Mouse (Mus musculus): ENCODE results near the gene Cdh22. TPM values are rescaled to one million over a fixed set of nuclear protein-coding genes. Genes with fewer than 3 reads are reported as not detected.
A peak's percentile ranks its signal among the peaks of the same experiment; 100 is the strongest.

Gene Cdh22
- total RNA-seq, 1 experiment from 2014 or later: not detected

- ATAC-seq (replicated peaks; ENCODE audit: low read depth, poor library complexity, severe bottlenecking): no peak
These were observed 129.1 kb downstream of the Cdh22 start for GRCm38 (mm10) chr2:165105513-165106079.

GRCm38 (mm10) chr2:165102920-165103319 lies 131.7 kb downstream of the Cdh22 start:
- ATAC-seq (replicated peaks; ENCODE audit: low read depth, poor library complexity, severe bottlenecking): peak; percentile 86

- no peak for ATAC-seq (replicated peaks; ENCODE audit: low read depth, poor library complexity, severe bottlenecking)
These were observed 133.9 kb downstream of the Cdh22 start for GRCm38 (mm10) chr2:165100749-165101148.

GRCm38 (mm10) chr2:165098861-165099260 lies 135.8 kb downstream of the Cdh22 start:
- ATAC-seq (replicated peaks; ENCODE audit: low read depth, poor library complexity, severe bottlenecking): no peak

- no peak for ATAC-seq (replicated peaks; ENCODE audit: low read depth, poor library complexity, severe bottlenecking)
These were observed 138.3 kb downstream of the Cdh22 start for GRCm38 (mm10) chr2:165096367-165096766.

GRCm38 (mm10) chr2:165092393-165092792 lies 142.3 kb downstream of the Cdh22 start:
- no peak for ATAC-seq (replicated peaks; ENCODE audit: low read depth, poor library complexity, severe bottlenecking)

GRCm38 (mm10) chr2:165091433-165091965 lies 143.2 kb downstream of the Cdh22 start:
- ATAC-seq (replicated peaks; ENCODE audit: low read depth, poor library complexity, severe bottlenecking): no peak

GRCm38 (mm10) chr2:165090650-165091049 lies 144.0 kb downstream of the Cdh22 start, which contains the start of gene 1700025C18Rik:
Gene 1700025C18Rik, minus strand, starts transcription at chr2:165090750.
- ATAC-seq (replicated peaks; ENCODE audit: low read depth, poor library complexity, severe bottlenecking): no peak

GRCm38 (mm10) chr2:165089470-165089869 lies 145.2 kb downstream of the Cdh22 start:
- no peak for ATAC-seq (replicated peaks; ENCODE audit: low read depth, poor library complexity, severe bottlenecking)

GRCm38 (mm10) chr2:165086634-165087033 lies 148.0 kb downstream of the Cdh22 start:
- no peak for ATAC-seq (replicated peaks; ENCODE audit: low read depth, poor library complexity, severe bottlenecking)

GRCm38 (mm10) chr2:165081257-165081656 lies 153.4 kb downstream of the Cdh22 start:
- ATAC-seq (replicated peaks; ENCODE audit: low read depth, poor library complexity, severe bottlenecking): no peak

GRCm38 (mm10) chr2:165080657-165081056 lies 154.0 kb downstream of the Cdh22 start:
- ATAC-seq (replicated peaks; ENCODE audit: low read depth, poor library complexity, severe bottlenecking): no peak

GRCm38 (mm10) chr2:165078605-165079004 lies 156.0 kb downstream of the Cdh22 start:
- no peak for ATAC-seq (replicated peaks; ENCODE audit: low read depth, poor library complexity, severe bottlenecking)

GRCm38 (mm10) chr2:165078045-165078444 lies 156.6 kb downstream of the Cdh22 start:
- ATAC-seq (replicated peaks; ENCODE audit: low read depth, poor library complexity, severe bottlenecking): no peak

- no peak for ATAC-seq (replicated peaks; ENCODE audit: low read depth, poor library complexity, severe bottlenecking)
These were observed 157.6 kb downstream of the Cdh22 start for GRCm38 (mm10) chr2:165077055-165077454.

GRCm38 (mm10) chr2:165074937-165075336 lies 159.7 kb downstream of the Cdh22 start:
- peak; percentile 88 for ATAC-seq (replicated peaks; ENCODE audit: low read depth, poor library complexity, severe bottlenecking)

GRCm38 (mm10) chr2:165074081-165074884 lies 160.4 kb downstream of the Cdh22 start:
- ATAC-seq (replicated peaks; ENCODE audit: low read depth, poor library complexity, severe bottlenecking): no peak

- no peak for ATAC-seq (replicated peaks; ENCODE audit: low read depth, poor library complexity, severe bottlenecking)
These were observed 161.3 kb downstream of the Cdh22 start for GRCm38 (mm10) chr2:165073381-165073781.

- peak; percentile 53 for ATAC-seq (replicated peaks; ENCODE audit: low read depth, poor library complexity, severe bottlenecking)
These were observed 164.4 kb downstream of the Cdh22 start for GRCm38 (mm10) chr2:165070096-165070816.

- ATAC-seq (replicated peaks; ENCODE audit: low read depth, poor library complexity, severe bottlenecking): no peak
These were observed 165.8 kb downstream of the Cdh22 start for GRCm38 (mm10) chr2:165068806-165069205.

GRCm38 (mm10) chr2:165064489-165064888 lies 170.2 kb downstream of the Cdh22 start:
- ATAC-seq (replicated peaks; ENCODE audit: low read depth, poor library complexity, severe bottlenecking): no peak
